Mouse (Mus musculus) bone marrow, adult 2 months (tissue): ENCODE results near the gene Ankrd13c.

Experiments
- CTCF ChIP-seq: fragments of 200-500 bp; IDR thresholded peaks from 2 replicates; pipeline ENCODE4 v1.5.1; 2011; ENCODE audit warnings: low read length, control low read depth; ENCODE audit not compliant: control insufficient read depth, insufficient read depth
- POLR2A ChIP-seq: fragments of 200-500 bp; IDR thresholded peaks from 2 replicates; pipeline ENCODE4 v1.6.1; 2011; ENCODE audit warnings: low read depth, mild to moderate bottlenecking, control low read depth, low read length, borderline replicate concordance; ENCODE audit not compliant: control insufficient read depth

- TF ChIP-seq CTCF, result no peak
- TF ChIP-seq POLR2A, result no peak
Measured at GRCm38 (mm10) chr3:157938585-157938984, 8.5 kb upstream of the Ankrd13c start.
